Mouse (Mus musculus): ENCODE data around the gene E030018B13Rik.

The E030018B13Rik gene

GRCm38 (mm10) chr7:63965635-63966418 lies 49.2 kb downstream of the E030018B13Rik start:
- no peak for DNase-seq

GRCm38 (mm10) chr7:63969941-63970340 lies 53.3 kb downstream of the E030018B13Rik start:
- no peak for DNase-seq
